Mouse (Mus musculus): ENCODE measurements around the gene Ryk. TPM values are rescaled to one million over a fixed set of nuclear protein-coding genes. Genes with fewer than 3 reads are reported as not detected.

The Ryk gene
- 29.9 and 32.7 TPM in 2 replicates for polyA plus RNA-seq (2014; fragmentation: Nextera tagmentation; extraction: Ambion mirVana)

GRCm38 (mm10) chr9:102834742-102835591 lies at the start of gene Ryk:
TSS of gene Ryk (plus strand) at chr9:102834917.
- Histone ChIP-seq H3K4me2 (replicated peaks; ENCODE audit: low read depth, low read length) (peak within 1 kb of the TSS; percentile 56), H3K27ac (ENCODE audit: low read depth, low read length) (peak within 1 kb of the TSS; percentile 85), H3K9ac (ENCODE audit: low read depth, low read length) (peak within 1 kb of the TSS; percentile 98), H3K9me3 (ENCODE audit: control insufficient read depth, low read length) (no peaks in the 10 kb centered on the region), H3K27me3 (ENCODE audit: control insufficient read depth, insufficient read depth, low read length) (no peaks in the 10 kb centered on the region), H3K4me3 (ENCODE audit: low read length) (peak within 1 kb of the TSS; percentile 93), H3K36me3 (ENCODE audit: control insufficient read depth, insufficient read depth, low read length) (no peaks in the 10 kb centered on the region), H3K4me1 (ENCODE audit: control insufficient read depth, insufficient read depth, low read length) (peaks cover 28% of the 10 kb centered on the region)
- under 1% methylated on average over 78 of the region's 119 CpGs for WGBS
- ATAC-seq (ENCODE audit: low FRiP score, low TSS enrichment), result peak; percentile 82

- Histone ChIP-seq H3K4me2 (replicated peaks; ENCODE audit: low read depth, low read length) (no peak overlapping the region), H3K4me3 (ENCODE audit: low read length) (no peak overlapping the region), H3K27me3 (ENCODE audit: control insufficient read depth, insufficient read depth, low read length) (no peaks in the 10 kb centered on the region), H3K4me1 (ENCODE audit: control insufficient read depth, insufficient read depth, low read length) (no peaks in the 10 kb centered on the region), H3K9me3 (ENCODE audit: control insufficient read depth, low read length) (no peaks in the 10 kb centered on the region; the same call in 1 of the 2 replicates), H3K9ac (ENCODE audit: low read depth, low read length) (no peak overlapping the region), H3K27ac (ENCODE audit: low read depth, low read length) (no peak overlapping the region), H3K36me3 (ENCODE audit: control insufficient read depth, insufficient read depth, low read length) (no peaks in the 10 kb centered on the region)
- ATAC-seq (ENCODE audit: low FRiP score, low TSS enrichment), result no peak
- WGBS, result 61% methylated on average over 3 of the region's 3 CpGs
These were observed 45.2 kb upstream of the Ryk start for GRCm38 (mm10) chr9:102789491-102789890.

- WGBS, result 50% methylated on average over 9 of the region's 9 CpGs
- H3K9ac ChIP-seq (ENCODE audit: low read depth, low read length), result no peak overlapping the region
- H3K9me3 ChIP-seq (ENCODE audit: control insufficient read depth, low read length), result no peaks in the 10 kb centered on the region
- ATAC-seq (ENCODE audit: low FRiP score, low TSS enrichment), result no peak
- H3K27ac ChIP-seq (ENCODE audit: low read depth, low read length), result no peak overlapping the region
- no peak overlapping the region for H3K4me3 ChIP-seq (ENCODE audit: low read length)
- no peaks in the 10 kb centered on the region for H3K27me3 ChIP-seq (ENCODE audit: control insufficient read depth, insufficient read depth, low read length)
- H3K4me1 ChIP-seq (ENCODE audit: control insufficient read depth, insufficient read depth, low read length), result no peaks in the 10 kb centered on the region
- no peak overlapping the region for H3K4me2 ChIP-seq (replicated peaks; ENCODE audit: low read depth, low read length)
- no peaks in the 10 kb centered on the region for H3K36me3 ChIP-seq (ENCODE audit: control insufficient read depth, insufficient read depth, low read length)
These were observed 42.9 kb upstream of the Ryk start for GRCm38 (mm10) chr9:102791845-102792244.

DNA sequence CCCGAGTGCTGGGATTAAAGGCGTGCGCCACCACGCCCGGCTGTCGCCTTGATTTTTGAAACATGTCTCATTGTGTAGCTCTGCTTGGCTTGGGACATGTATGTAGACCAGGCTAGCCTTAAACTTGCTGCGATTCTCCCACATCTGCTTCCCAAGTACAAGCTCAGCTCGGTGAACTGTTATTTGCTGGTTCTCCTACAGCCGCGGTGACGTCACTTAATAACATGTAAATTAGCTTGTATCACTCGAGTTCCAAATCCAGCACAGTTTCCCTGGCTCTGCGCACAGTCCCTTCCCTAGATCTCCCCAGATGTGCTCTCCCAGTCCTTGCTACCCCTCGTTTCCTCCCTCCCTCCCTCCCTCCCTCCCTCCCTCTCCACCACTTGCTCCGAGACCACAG lies 41.9 kb upstream of the Ryk start:
- H3K27ac ChIP-seq (ENCODE audit: low read depth, low read length), result no peak overlapping the region
- H3K4me3 ChIP-seq (ENCODE audit: low read length), result no peak overlapping the region
- H3K27me3 ChIP-seq (ENCODE audit: control insufficient read depth, insufficient read depth, low read length), result no peaks in the 10 kb centered on the region
- H3K9ac ChIP-seq (ENCODE audit: low read depth, low read length), result no peak overlapping the region
- ATAC-seq (ENCODE audit: low FRiP score, low TSS enrichment), result no peak
- H3K9me3 ChIP-seq (ENCODE audit: control insufficient read depth, low read length), result no peaks in the 10 kb centered on the region
- WGBS, result 84% methylated on average over 14 of the region's 15 CpGs
- no peak overlapping the region for H3K4me2 ChIP-seq (replicated peaks; ENCODE audit: low read depth, low read length)
- no peaks in the 10 kb centered on the region for H3K36me3 ChIP-seq (ENCODE audit: control insufficient read depth, insufficient read depth, low read length)
- H3K4me1 ChIP-seq (ENCODE audit: control insufficient read depth, insufficient read depth, low read length), result no peaks in the 10 kb centered on the region

- WGBS, result 68% methylated on average over 12 of the region's 12 CpGs
- Histone ChIP-seq H3K9me3 (ENCODE audit: control insufficient read depth, low read length) (no peaks in the 10 kb centered on the region), H3K4me2 (replicated peaks; ENCODE audit: low read depth, low read length) (no peak overlapping the region), H3K4me1 (ENCODE audit: control insufficient read depth, insufficient read depth, low read length) (no peaks in the 10 kb centered on the region), H3K4me3 (ENCODE audit: low read length) (no peak overlapping the region), H3K9ac (ENCODE audit: low read depth, low read length) (no peak overlapping the region), H3K27me3 (ENCODE audit: control insufficient read depth, insufficient read depth, low read length) (no peaks in the 10 kb centered on the region), H3K36me3 (ENCODE audit: control insufficient read depth, insufficient read depth, low read length) (no peaks in the 10 kb centered on the region), H3K27ac (ENCODE audit: low read depth, low read length) (no peak overlapping the region)
- ATAC-seq (ENCODE audit: low FRiP score, low TSS enrichment), result no peak
These were observed 41.4 kb upstream of the Ryk start for GRCm38 (mm10) chr9:102793286-102793809.

- H3K27me3 ChIP-seq (ENCODE audit: control insufficient read depth, insufficient read depth, low read length), result no peaks in the 10 kb centered on the region
- no peaks in the 10 kb centered on the region for H3K9me3 ChIP-seq (ENCODE audit: control insufficient read depth, low read length)
- no peak overlapping the region for H3K4me2 ChIP-seq (replicated peaks; ENCODE audit: low read depth, low read length)
- no peak overlapping the region for H3K4me3 ChIP-seq (ENCODE audit: low read length)
- no peak overlapping the region for H3K27ac ChIP-seq (ENCODE audit: low read depth, low read length)
- no peak for ATAC-seq (ENCODE audit: low FRiP score, low TSS enrichment)
- no peaks in the 10 kb centered on the region for H3K36me3 ChIP-seq (ENCODE audit: control insufficient read depth, insufficient read depth, low read length)
- H3K9ac ChIP-seq (ENCODE audit: low read depth, low read length), result no peak overlapping the region
- 87% methylated on average over 4 of the region's 4 CpGs for WGBS
- no peaks in the 10 kb centered on the region for H3K4me1 ChIP-seq (ENCODE audit: control insufficient read depth, insufficient read depth, low read length)
These were observed 36.3 kb upstream of the Ryk start for GRCm38 (mm10) chr9:102798406-102798805.

DNA sequence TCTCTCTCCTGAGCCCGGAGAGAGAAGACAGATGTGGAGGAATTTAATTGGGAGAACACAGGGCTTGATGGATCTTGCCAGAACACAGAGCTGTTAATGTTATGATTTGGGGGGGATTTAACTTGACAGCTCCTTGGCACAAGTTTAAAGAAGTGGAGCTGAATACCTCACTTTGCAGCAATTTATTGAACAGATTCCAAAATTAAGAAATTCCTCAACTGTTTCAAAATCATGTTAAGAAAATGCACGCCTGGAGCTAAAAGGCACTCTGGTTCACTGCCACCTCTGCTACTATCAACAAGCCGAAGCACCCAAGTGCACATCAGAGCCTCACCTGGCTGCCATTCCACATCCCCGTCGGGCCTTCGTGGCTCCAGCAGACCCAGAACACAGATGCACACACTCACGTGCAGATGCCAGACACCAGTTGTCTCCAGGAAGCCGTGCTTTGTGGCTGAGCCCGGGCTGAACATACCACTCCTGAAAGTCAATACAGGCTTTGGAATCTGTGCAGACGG lies 28.6 kb upstream of the Ryk start:
- Histone ChIP-seq H3K9me3 (ENCODE audit: control insufficient read depth, low read length) (no peaks in the 10 kb centered on the region), H3K27ac (ENCODE audit: low read depth, low read length) (no peak overlapping the region)

DNA sequence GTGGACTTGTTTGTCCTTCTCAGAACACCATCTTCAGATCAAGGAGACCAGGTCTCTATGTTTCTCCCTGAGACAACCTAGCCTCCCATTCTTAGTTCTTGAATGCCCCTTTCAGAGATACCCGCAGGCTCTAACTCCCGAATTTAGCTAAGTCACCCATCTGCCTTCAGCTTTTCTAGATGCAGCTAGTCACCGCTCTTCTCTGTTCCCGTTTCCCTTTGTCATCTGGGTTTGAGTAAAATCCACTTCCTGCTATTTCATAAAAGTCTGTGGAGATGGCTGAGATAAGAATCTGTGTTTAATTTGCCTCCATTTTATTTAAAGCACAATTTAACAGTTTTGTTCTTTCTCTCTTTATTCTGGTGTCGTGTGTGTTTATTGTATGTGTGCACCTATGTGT lies 23.5 kb upstream of the Ryk start:
- no peaks in the 10 kb centered on the region for H3K9me3 ChIP-seq (ENCODE audit: control insufficient read depth, low read length)
- ATAC-seq (ENCODE audit: low FRiP score, low TSS enrichment), result no peak
- 89% methylated on average over 5 of the region's 5 CpGs for WGBS

More for the DNA sequence above, 28.6 kb upstream of the Ryk start:
- no peak overlapping the region for H3K4me2 ChIP-seq (replicated peaks; ENCODE audit: low read depth, low read length)
- ATAC-seq (ENCODE audit: low FRiP score, low TSS enrichment), result no peak
- 70% methylated on average over 10 of the region's 10 CpGs for WGBS
- no peak overlapping the region for H3K9ac ChIP-seq (ENCODE audit: low read depth, low read length)
- no peaks in the 10 kb centered on the region for H3K4me1 ChIP-seq (ENCODE audit: control insufficient read depth, insufficient read depth, low read length)
- no peak overlapping the region for H3K4me3 ChIP-seq (ENCODE audit: low read length)
- H3K27me3 ChIP-seq (ENCODE audit: control insufficient read depth, insufficient read depth, low read length), result no peaks in the 10 kb centered on the region
- no peaks in the 10 kb centered on the region for H3K36me3 ChIP-seq (ENCODE audit: control insufficient read depth, insufficient read depth, low read length)

DNA sequence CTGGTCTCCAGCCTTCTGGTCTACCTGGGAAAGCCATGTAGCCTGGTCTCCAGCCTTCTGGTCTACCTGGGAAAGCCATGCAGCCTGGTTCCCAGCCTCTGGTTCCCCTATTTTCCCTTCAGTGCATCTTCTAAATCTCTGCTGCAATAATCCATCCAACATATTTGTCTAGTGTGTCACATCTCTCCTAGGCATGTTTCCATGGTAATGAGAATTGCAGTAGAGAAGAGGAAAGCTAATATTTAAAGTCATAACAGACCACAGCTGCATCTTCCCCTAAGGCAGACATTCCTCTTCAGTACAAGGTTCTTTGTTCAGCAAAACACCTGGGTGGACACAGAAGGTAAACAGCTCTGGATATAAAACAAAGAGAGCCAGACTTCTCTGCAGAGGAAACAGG lies 16.5 kb upstream of the Ryk start:
- no peaks in the 10 kb centered on the region; the same call in 1 of the 2 replicates for H3K9me3 ChIP-seq (ENCODE audit: control insufficient read depth, low read length)
- no peak overlapping the region for H3K4me2 ChIP-seq (replicated peaks; ENCODE audit: low read depth, low read length)
- H3K27me3 ChIP-seq (ENCODE audit: control insufficient read depth, insufficient read depth, low read length), result no peaks in the 10 kb centered on the region
- H3K4me3 ChIP-seq (ENCODE audit: low read length), result no peak overlapping the region
- ATAC-seq (ENCODE audit: low FRiP score, low TSS enrichment), result no peak
- no peaks in the 10 kb centered on the region for H3K36me3 ChIP-seq (ENCODE audit: control insufficient read depth, insufficient read depth, low read length)
- no peaks in the 10 kb centered on the region for H3K4me1 ChIP-seq (ENCODE audit: control insufficient read depth, insufficient read depth, low read length)
- H3K27ac ChIP-seq (ENCODE audit: low read depth, low read length), result no peak overlapping the region
- H3K9ac ChIP-seq (ENCODE audit: low read depth, low read length), result no peak overlapping the region

More for the DNA sequence above, 23.5 kb upstream of the Ryk start:
- Histone ChIP-seq H3K9ac (ENCODE audit: low read depth, low read length) (no peak overlapping the region), H3K36me3 (ENCODE audit: control insufficient read depth, insufficient read depth, low read length) (no peaks in the 10 kb centered on the region), H3K27ac (ENCODE audit: low read depth, low read length) (no peak overlapping the region), H3K4me1 (ENCODE audit: control insufficient read depth, insufficient read depth, low read length) (no peaks in the 10 kb centered on the region), H3K4me2 (replicated peaks; ENCODE audit: low read depth, low read length) (no peak overlapping the region), H3K4me3 (ENCODE audit: low read length) (no peak overlapping the region), H3K27me3 (ENCODE audit: control insufficient read depth, insufficient read depth, low read length) (no peaks in the 10 kb centered on the region)

Data from kidney, embryonic 14.5 days (tissue).